Mouse (Mus musculus) neural tube, embryonic 14.5 days (tissue): ENCODE data around the gene Ciapin1. TPM values are rescaled to one million over a fixed set of nuclear protein-coding genes. Genes with fewer than 3 reads are reported as not detected.

Experiments
- ATAC-seq: fragments of 200-750 bp; cut with Nextera tagmentation; 2 replicates; pipeline ENCODE4 v1.8.0; 2017; ENCODE audit warnings: low read depth, mild to moderate bottlenecking, moderate TSS enrichment, moderate library complexity
- H3K27ac ChIP-seq: fragments of 300-500 bp; sonication (generic); 2 replicates; pipeline ENCODE4 v1.5.1; 2014; ENCODE audit warnings: low read depth, mild to moderate bottlenecking, control low read depth, low read length, moderate library complexity, mixed read lengths
- H3K27me3 ChIP-seq: fragments of 300-500 bp; sonication (generic); 2 replicates; pipeline ENCODE4 v1.6.1; 2014; ENCODE audit warnings: low read length; ENCODE audit not compliant: control insufficient read depth, insufficient read depth
- H3K36me3 ChIP-seq: fragments of 300-500 bp; sonication (generic); 2 replicates; pipeline ENCODE4 v1.6.1; 2014; ENCODE audit warnings: low read length, mixed read lengths; ENCODE audit not compliant: control insufficient read depth, insufficient read depth
- H3K4me1 ChIP-seq: fragments of 300-500 bp; sonication (generic); 2 replicates; pipeline ENCODE4 v1.6.1; 2014; ENCODE audit warnings: low read length; ENCODE audit not compliant: control insufficient read depth, insufficient read depth
- H3K4me2 ChIP-seq: fragments of 300-500 bp; sonication (generic); 2 replicates; pipeline ENCODE4 v1.6.1; 2014; ENCODE audit warnings: mild to moderate bottlenecking, low read depth, low read length, control low read depth
- H3K4me3 ChIP-seq: fragments of 300-500 bp; sonication (generic); 2 replicates; pipeline ENCODE4 v1.5.1; 2014; ENCODE audit warnings: low read depth, low read length, control low read depth, mixed read lengths
- H3K9ac ChIP-seq: fragments of 300-500 bp; sonication (generic); replicated peaks from 2 replicates; pipeline ENCODE4 v1.6.1; 2014; ENCODE audit warnings: low read depth, mild to moderate bottlenecking, control low read depth, low read length, mixed read lengths
- H3K9me3 ChIP-seq: fragments of 300-500 bp; sonication (generic); 2 replicates; pipeline ENCODE4 v1.6.1; 2016; ENCODE audit warnings: low read length; ENCODE audit not compliant: control insufficient read depth
- WGBS: fragments of 180-500 bp; shearing (Covaris S2); extraction: QIAGEN DNeasy Blood & Tissue Kit; methylation state at CpG from one replicate; pipeline ENCODE4 v1.1.7; 2014; 5-methylcytosine and 5-hydroxymethylcytosine counted together
- polyA plus RNA-seq: library from polyadenylated mRNA; unstranded; fragments of >200 nt; fragmentation: Nextera tagmentation; extraction: Ambion mirVana; gene quantifications from 2 replicates; pipeline ENCODE4 v1.2.1, GENCODE M21; 2014

Gene Ciapin1
- 149 and 174 TPM in 2 replicates for polyA plus RNA-seq

- peak within 1 kb of the TSS; percentile 93 for H3K4me3 ChIP-seq
- peak within 1 kb of the TSS; percentile 79 for H3K4me2 ChIP-seq
- peak; percentile 98 for ATAC-seq
- WGBS, result under 1% methylated on average over 81 of the region's 82 CpGs
- peak within 1 kb of the TSS; percentile 90 for H3K9ac ChIP-seq
- no peaks in the 10 kb centered on the region for H3K27me3 ChIP-seq
- H3K36me3 ChIP-seq, result no peaks in the 10 kb centered on the region
- H3K9me3 ChIP-seq, result no peaks in the 10 kb centered on the region
- H3K27ac ChIP-seq, result peak within 1 kb of the TSS; percentile 94
- H3K4me1 ChIP-seq, result peaks cover 9% of the 10 kb centered on the region
Measured at GRCm38 (mm10) chr8:94837662-94838574, at the start of gene Ciapin1, which contains the start of gene Coq9. Gene Ciapin1 (minus strand): TSS chr8:94838358. Gene Coq9 (plus strand): TSS chr8:94838321.

- no peaks in the 10 kb centered on the region for H3K27me3 ChIP-seq
- no peak overlapping the region for H3K9ac ChIP-seq
- no peaks in the 10 kb centered on the region for H3K4me1 ChIP-seq
- 80% methylated on average over 4 of the region's 4 CpGs for WGBS
- H3K9me3 ChIP-seq, result no peaks in the 10 kb centered on the region
- no peak overlapping the region for H3K4me2 ChIP-seq
- no peak for ATAC-seq
- no peak overlapping the region for H3K4me3 ChIP-seq
- no peaks in the 10 kb centered on the region for H3K36me3 ChIP-seq
- no peak overlapping the region for H3K27ac ChIP-seq
Measured at GRCm38 (mm10) chr8:94880742-94881141, 42.6 kb upstream of the Ciapin1 start.

- peaks cover 7% of the 10 kb centered on the region; the same call in 1 of the 2 replicates for H3K4me1 ChIP-seq
- no peak overlapping the region for H3K4me2 ChIP-seq
- H3K9me3 ChIP-seq, result no peaks in the 10 kb centered on the region
- peaks cover 10% of the 10 kb centered on the region for H3K27me3 ChIP-seq
- no peak overlapping the region for H3K27ac ChIP-seq
- no peak overlapping the region for H3K9ac ChIP-seq
- H3K36me3 ChIP-seq, result no peaks in the 10 kb centered on the region
- ATAC-seq, result no peak
- no peak overlapping the region for H3K4me3 ChIP-seq
- WGBS, result 38% methylated on average over 3 of the region's 3 CpGs
Measured at GRCm38 (mm10) chr8:94876820-94877219, 38.7 kb upstream of the Ciapin1 start.

- peak within 1 kb of the TSS; percentile 51 for H3K4me3 ChIP-seq
- H3K4me1 ChIP-seq, result peaks cover 10% of the 10 kb centered on the region
- peaks cover 10% of the 10 kb centered on the region for H3K27me3 ChIP-seq
- peak within 1 kb of the TSS; percentile 77 for H3K4me2 ChIP-seq
- ATAC-seq, result peak; percentile 54; the same call in 1 of the 2 replicates
- no peaks in the 10 kb centered on the region for H3K9me3 ChIP-seq
- 2% methylated on average over 20 of the region's 37 CpGs for WGBS
- no peaks in the 10 kb centered on the region for H3K36me3 ChIP-seq
- peak within 1 kb of the TSS; percentile 52 for H3K9ac ChIP-seq
- no peak within 1 kb of the TSS for H3K27ac ChIP-seq
Measured at GRCm38 (mm10) chr8:94876197-94876730, 38.1 kb upstream of the Ciapin1 start, which contains the start of gene Dok4. Gene Dok4 (minus strand): TSS chr8:94876330.

GRCm38 (mm10) chr8:94875871-94876150 lies 37.7 kb upstream of the Ciapin1 start:
- H3K9ac ChIP-seq, result peak overlapping the region; percentile 52
- no peaks in the 10 kb centered on the region for H3K36me3 ChIP-seq
- peaks cover 10% of the 10 kb centered on the region for H3K27me3 ChIP-seq
- no peaks in the 10 kb centered on the region for H3K9me3 ChIP-seq
- peak overlapping the region; percentile 51 for H3K4me3 ChIP-seq
- WGBS, result 3% methylated on average over 9 of the region's 20 CpGs
- H3K4me1 ChIP-seq, result peaks cover 10% of the 10 kb centered on the region
- H3K4me2 ChIP-seq, result peak overlapping the region; percentile 77
- no peak overlapping the region for H3K27ac ChIP-seq
- ATAC-seq, result no peak

- H3K27me3 ChIP-seq, result peaks cover 10% of the 10 kb centered on the region
- H3K4me2 ChIP-seq, result peak overlapping the region; percentile 77
- no peak for ATAC-seq
- peak overlapping the region; percentile 51 for H3K4me3 ChIP-seq
- H3K36me3 ChIP-seq, result no peaks in the 10 kb centered on the region
- no peaks in the 10 kb centered on the region for H3K9me3 ChIP-seq
- peak overlapping the region; percentile 52; the same call in 1 of the 2 replicates for H3K9ac ChIP-seq
- WGBS, result 14% methylated on average over 17 of the region's 17 CpGs
- H3K4me1 ChIP-seq, result peaks cover 10% of the 10 kb centered on the region
- no peak overlapping the region for H3K27ac ChIP-seq
Measured at GRCm38 (mm10) chr8:94875096-94875870, 37.1 kb upstream of the Ciapin1 start.

- Histone ChIP-seq H3K27me3 (peaks cover 10% of the 10 kb centered on the region), H3K27ac (no peak overlapping the region), H3K9me3 (no peaks in the 10 kb centered on the region), H3K36me3 (no peaks in the 10 kb centered on the region), H3K4me3 (peak overlapping the region; percentile 9; the same call in 1 of the 2 replicates), H3K4me2 (peak overlapping the region; percentile 77; the same call in 1 of the 2 replicates), H3K4me1 (peaks cover 16% of the 10 kb centered on the region), H3K9ac (no peak overlapping the region)
- ATAC-seq, result no peak
- WGBS, result 17% methylated on average over 6 of the region's 6 CpGs
Measured at GRCm38 (mm10) chr8:94874358-94874757, 36.2 kb upstream of the Ciapin1 start.

- Histone ChIP-seq H3K9ac (0 out of 2 replicates have a peak overlapping the region, but pooled peaks have one; percentile 2), H3K27me3 (peaks cover 10% of the 10 kb centered on the region), H3K4me1 (peaks cover 26% of the 10 kb centered on the region), H3K36me3 (no peaks in the 10 kb centered on the region), H3K9me3 (no peaks in the 10 kb centered on the region), H3K27ac (no peak overlapping the region), H3K4me2 (peak overlapping the region; percentile 16), H3K4me3 (no peak overlapping the region)
- ATAC-seq, result no peak
- 77% methylated on average over 2 of the region's 2 CpGs for WGBS
Measured at GRCm38 (mm10) chr8:94872576-94872975, 34.4 kb upstream of the Ciapin1 start.
